Mouse (Mus musculus) embryo, embryonic 11 days (tissue): Measurements from ENCODE around the gene Qrfp.
A peak's percentile ranks its signal among the peaks of the same experiment; 100 is the strongest.

Experiments
- DNase-seq: peaks from one replicate; pipeline ENCODE4 v3.0.0-alpha.2; 2015

Qrfp gene

GRCm38 (mm10) chr2:31810444-31810843, at the start of gene Qrfp:
Gene Qrfp (minus strand): TSS chr2:31810580.
- DNase-seq: no peak

- no peak for DNase-seq
These were observed 48.1 kb upstream of the Qrfp start for GRCm38 (mm10) chr2:31858500-31858899.

- DNase-seq: no peak
These were observed 46.8 kb upstream of the Qrfp start for GRCm38 (mm10) chr2:31857180-31857579.

- DNase-seq: no peak
These were observed 45.6 kb upstream of the Qrfp start for GRCm38 (mm10) chr2:31855991-31856390.

- no peak for DNase-seq
These were observed 39.8 kb upstream of the Qrfp start for GRCm38 (mm10) chr2:31850141-31850540.

GRCm38 (mm10) chr2:31847908-31848307, 37.5 kb upstream of the Qrfp start:
- no peak for DNase-seq

- DNase-seq: no peak
These were observed 36.6 kb upstream of the Qrfp start for GRCm38 (mm10) chr2:31846692-31847660.

- DNase-seq: peak; percentile 59
These were observed 35.7 kb upstream of the Qrfp start, which contains the start of gene Fibcd1 for GRCm38 (mm10) chr2:31845896-31846691. Gene Fibcd1 (minus strand): TSS chr2:31846005.

GRCm38 (mm10) chr2:31845512-31845895, 35.1 kb upstream of the Qrfp start:
- no peak for DNase-seq

- no peak for DNase-seq
These were observed 34.4 kb upstream of the Qrfp start for GRCm38 (mm10) chr2:31844729-31845136.

- no peak for DNase-seq
These were observed 28.5 kb upstream of the Qrfp start for GRCm38 (mm10) chr2:31838868-31839267.

GRCm38 (mm10) chr2:31836985-31837384, 26.6 kb upstream of the Qrfp start:
- DNase-seq: no peak

GRCm38 (mm10) chr2:31836091-31836490, 25.7 kb upstream of the Qrfp start:
- no peak for DNase-seq

GRCm38 (mm10) chr2:31828311-31828825, 18.0 kb upstream of the Qrfp start:
- DNase-seq: no peak

GRCm38 (mm10) chr2:31827877-31828276, 17.5 kb upstream of the Qrfp start:
- no peak for DNase-seq

- no peak for DNase-seq
These were observed 16.0 kb upstream of the Qrfp start for GRCm38 (mm10) chr2:31826094-31827085.

GRCm38 (mm10) chr2:31825469-31825911, 15.1 kb upstream of the Qrfp start:
- DNase-seq: no peak

- DNase-seq: peak; percentile 51
These were observed 13.8 kb upstream of the Qrfp start for GRCm38 (mm10) chr2:31823933-31824730.

GRCm38 (mm10) chr2:31822524-31823371, 12.4 kb upstream of the Qrfp start:
- peak; percentile 73 for DNase-seq

GRCm38 (mm10) chr2:31815367-31815766, 5.0 kb upstream of the Qrfp start:
- DNase-seq: peak; percentile 79
